Mouse (Mus musculus): ENCODE results near the gene Gpd2.

GRCm38 (mm10) chr2:57416711-57417110, 179.3 kb downstream of the Gpd2 start:
- no peak for TF ChIP-seq POLR2A (IDR thresholded peaks at IDR 0.05; ENCODE audit: insufficient read length, low read depth)
- TF ChIP-seq USF1 (IDR thresholded peaks at IDR 0.05; ENCODE audit: low read depth): no peak
